Mouse (Mus musculus) cortical plate, adult 2 months (tissue): Measurements from ENCODE around the gene 9930111J21Rik2.
"Not testable (repeated sequence)": the region's sequence is repeated elsewhere in the genome, so short reads cannot be mapped to it uniquely, and the experiment has no call there.

Experiments
- CTCF ChIP-seq: fragments of 200-500 bp; IDR thresholded peaks from 2 replicates; pipeline ENCODE4 v1.5.1; 2011; ENCODE audit warnings: mild to moderate bottlenecking, control low read depth, low read length; ENCODE audit not compliant: insufficient read depth; ENCODE audit errors: extremely low read depth
- POLR2A ChIP-seq: fragments of 200-500 bp; IDR thresholded peaks from 2 replicates; pipeline ENCODE4 v1.6.1; 2011; ENCODE audit warnings: mild to moderate bottlenecking, low read length, control low read depth; ENCODE audit not compliant: insufficient read depth; ENCODE audit errors: extremely low read depth

DNA sequence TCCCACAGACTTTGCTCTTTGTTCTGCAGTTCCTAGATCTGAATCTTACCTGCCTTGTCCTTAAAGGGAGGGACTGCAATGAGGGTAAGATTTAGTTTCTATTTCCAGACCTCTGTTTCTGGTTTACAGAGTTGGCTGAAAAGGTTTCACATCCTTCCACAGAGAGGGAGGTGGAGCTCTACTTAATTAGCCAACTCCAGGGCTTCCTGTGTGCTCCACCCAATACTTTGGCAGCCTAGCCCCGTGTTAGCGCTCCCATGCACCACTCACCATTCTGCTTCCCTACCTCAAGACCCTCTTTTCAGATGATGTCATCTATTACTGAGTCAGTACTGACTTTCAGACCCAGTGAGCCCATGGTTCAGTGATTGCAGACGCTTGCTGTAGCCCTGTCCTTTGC lies 71.8 kb downstream of the 9930111J21Rik2 start, which contains the start of gene 9930111J21Rik1:
- TF ChIP-seq CTCF, POLR2A: not testable (repeated sequence)
